Mouse (Mus musculus) gonadal fat pad, adult 2 months (tissue): Measurements from ENCODE around the gene Dyx1c1. TPM values are rescaled to one million over a fixed set of nuclear protein-coding genes. Genes with fewer than 3 reads are reported as not detected.

Experiments
- polyA plus RNA-seq: library from polyadenylated mRNA; depleted of rRNA; stranded (reverse); fragments of >200 nt; gene quantifications from 2 replicates; pipeline ENCODE4 v1.2.3, GENCODE M21; 2012; rRNA removed

The Dyx1c1 gene
- polyA plus RNA-seq, 1 experiment: 1.1 TPM

Other genes starting within 250 kb of the Dyx1c1 start
- 0.18 and 0.25 TPM in 2 replicates for gene Prtg, start 151.9 kb upstream of the Dyx1c1 start, polyA plus RNA-seq
- 0.76 and 1.1 TPM in 2 replicates for gene Pygo1, start 33.1 kb upstream of the Dyx1c1 start, polyA plus RNA-seq
- not detected in 2 replicates for gene Gm44503, start 67 bp downstream of the Dyx1c1 start, polyA plus RNA-seq
- 25.7 and 31.6 TPM in 2 replicates for gene Ccpg1os, start 26.6 kb downstream of the Dyx1c1 start, polyA plus RNA-seq
- gene Ccpg1, start 26.6 kb downstream of the Dyx1c1 start, polyA plus RNA-seq: 15.2 and 24.0 TPM in 2 replicates
- gene Pigb, start 81.6 kb downstream of the Dyx1c1 start, polyA plus RNA-seq: 8.5 and 12.8 TPM in 2 replicates
- 1.9 and 2.8 TPM in 2 replicates for gene Rab27a, start 86.1 kb downstream of the Dyx1c1 start, polyA plus RNA-seq
- 0.09 TPM in 1 of 2 replicates, not detected in the other for gene Khdc3, start 143.1 kb downstream of the Dyx1c1 start, polyA plus RNA-seq
- gene Gm20509, start 143.7 kb downstream of the Dyx1c1 start, polyA plus RNA-seq: not detected in 2 replicates
- 18.8 and 24.5 TPM in 2 replicates for gene Rsl24d1, start 154.6 kb downstream of the Dyx1c1 start, polyA plus RNA-seq